Mouse (Mus musculus) lung, postnatal 4 days (tissue): ENCODE data around the gene Epb41l4b.
A peak's percentile ranks its signal among the peaks of the same experiment; 100 is the strongest.

ENCODE experiments used
- DNase-seq, 2 experiments: peaks; one replicate each; pipeline ENCODE4 v3.0.0; 2021

The Epb41l4b gene

GRCm38 (mm10) chr4:57153068-57153835 lies 10.0 kb upstream of the Epb41l4b start:
- DNase-seq = peak; percentile 18 to 57

DNA sequence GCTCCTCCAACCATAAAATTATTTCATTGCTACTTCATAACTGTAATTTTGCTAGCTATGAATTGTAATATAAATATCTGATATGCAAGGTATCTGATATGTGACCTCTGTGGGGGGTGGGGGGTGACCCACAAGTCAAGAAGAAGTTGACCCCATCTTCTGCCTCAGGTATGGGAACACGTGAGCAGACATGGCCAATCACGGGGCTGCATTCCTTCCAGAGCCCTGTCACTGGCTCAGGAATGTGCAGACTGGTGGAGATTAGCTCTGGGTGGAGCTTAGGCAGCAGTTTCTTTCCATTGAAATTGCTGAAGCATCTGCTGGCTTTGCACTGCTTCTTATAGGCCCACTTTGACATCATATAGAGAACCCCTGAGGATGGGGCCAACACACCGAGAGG lies 4.9 kb upstream of the Epb41l4b start:
- DNase-seq = no peak

GRCm38 (mm10) chr4:57142374-57143025 lies 737 bp downstream of the Epb41l4b start:
- DNase-seq = peak; percentile 23 to 39

DNA sequence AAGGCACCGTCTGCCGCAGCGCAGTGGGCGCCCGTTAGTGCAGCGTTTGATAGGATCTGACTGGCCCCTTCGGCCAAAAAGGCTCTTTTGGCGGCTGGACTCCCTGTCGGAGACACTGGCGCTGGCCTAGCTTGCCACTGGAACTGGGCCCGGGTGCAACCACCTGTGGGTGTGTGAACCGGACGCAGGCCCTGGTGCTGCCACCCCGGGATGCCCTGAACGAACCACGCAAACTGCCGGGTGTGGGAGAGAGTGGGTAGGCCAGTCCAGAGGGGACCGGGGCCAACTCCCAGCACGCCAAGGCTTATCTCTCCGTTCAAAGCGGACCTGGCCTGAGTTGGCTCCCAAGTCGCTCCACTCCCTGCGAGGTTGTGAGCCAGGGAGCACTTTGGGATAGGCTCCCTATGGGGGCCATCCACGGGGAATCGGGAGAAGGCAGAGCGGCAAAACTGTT lies 1.3 kb downstream of the Epb41l4b start:
- DNase-seq = peak; percentile 22 to 34

GRCm38 (mm10) chr4:57140992-57141717 lies 2.1 kb downstream of the Epb41l4b start:
- DNase-seq = no peak

DNA sequence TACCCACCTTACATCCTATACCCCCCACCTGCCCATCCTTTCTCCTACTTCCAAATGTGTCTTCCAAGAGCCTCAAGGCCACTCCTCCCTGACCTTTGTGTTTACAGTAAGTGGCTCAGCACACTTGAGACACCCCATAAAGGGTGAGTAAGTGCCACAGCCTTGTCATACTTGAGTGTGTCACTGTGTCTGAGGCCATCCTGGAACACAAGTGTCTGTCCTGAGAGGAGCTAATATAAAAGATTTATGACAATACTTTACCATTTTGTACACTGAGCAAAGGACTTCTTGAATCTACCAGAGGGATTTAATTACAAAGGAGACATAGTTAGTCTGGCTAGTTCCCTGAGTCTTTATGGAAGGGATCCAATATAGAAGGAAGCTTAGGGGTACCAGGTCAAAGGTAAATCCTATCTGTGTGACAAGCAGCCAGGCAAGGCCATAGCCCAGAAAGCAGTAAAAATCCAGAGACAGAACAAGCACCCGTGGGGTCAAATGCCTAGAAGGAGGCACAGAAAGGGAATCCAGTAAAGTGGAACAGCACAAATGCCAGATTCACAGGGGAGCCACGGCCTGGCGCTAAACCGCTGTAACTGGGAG lies 2.9 kb downstream of the Epb41l4b start:
- DNase-seq = no peak

- DNase-seq = peak; percentile 51 to 81
These were observed 3.8 kb downstream of the Epb41l4b start for GRCm38 (mm10) chr4:57139433-57139832.

- no peak for DNase-seq
These were observed 5.2 kb downstream of the Epb41l4b start for GRCm38 (mm10) chr4:57138093-57138440.

DNA sequence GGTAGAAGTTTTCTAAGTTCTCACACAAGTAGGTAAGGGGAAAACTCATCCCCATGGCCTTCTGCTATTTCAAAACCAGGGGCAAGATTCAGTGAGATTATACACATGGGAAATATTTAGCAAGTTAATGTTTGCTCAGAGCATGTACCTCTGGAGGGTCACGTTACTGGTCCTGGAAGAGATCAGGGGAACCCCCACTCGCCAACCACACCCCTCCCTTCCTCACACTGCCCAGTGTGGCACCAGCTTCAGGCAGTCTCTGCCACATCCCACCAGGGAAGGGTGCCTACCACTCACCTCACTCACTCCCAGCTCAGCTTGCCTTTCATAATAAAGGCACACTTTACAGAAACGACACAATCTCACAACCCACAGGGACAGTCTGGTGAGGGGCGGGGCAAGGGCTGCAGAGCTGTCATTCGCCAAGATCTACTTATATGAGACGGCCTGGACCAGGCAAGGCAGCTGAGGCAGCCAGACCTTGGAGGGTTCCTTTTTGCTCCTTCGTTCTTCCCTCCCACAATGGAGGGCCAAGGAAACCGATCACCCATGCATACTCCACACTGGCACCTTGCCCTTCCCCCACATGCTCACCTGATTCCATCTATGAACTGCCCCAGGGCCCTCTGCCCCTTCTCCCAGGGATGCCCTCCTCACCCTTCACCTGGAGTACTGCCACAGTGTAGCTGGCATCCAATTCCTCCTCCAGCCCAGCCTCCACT lies 5.7 kb downstream of the Epb41l4b start:
- no peak for DNase-seq

GRCm38 (mm10) chr4:57135431-57135830 lies 7.8 kb downstream of the Epb41l4b start:
- no peak for DNase-seq

DNA sequence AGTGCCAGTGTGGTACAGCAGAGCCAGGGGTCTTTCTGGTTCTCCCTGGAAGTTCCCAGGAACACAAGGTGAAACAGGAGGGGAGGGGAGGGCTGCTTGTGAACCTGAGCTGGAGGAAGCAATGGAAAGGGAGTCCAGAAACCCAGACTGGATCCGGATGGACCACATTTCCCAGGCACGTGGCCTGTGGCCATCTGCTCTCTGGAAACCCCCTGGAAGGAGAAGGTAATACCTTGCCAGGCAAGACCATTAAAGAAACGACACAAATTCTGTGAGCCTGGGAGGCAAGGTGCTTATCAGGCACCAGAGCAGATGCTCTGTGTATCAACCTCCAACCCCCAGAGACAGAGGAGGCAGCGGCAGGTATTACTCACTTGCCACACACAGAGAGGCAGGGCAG lies 8.7 kb downstream of the Epb41l4b start:
- no peak for DNase-seq

GRCm38 (mm10) chr4:57131839-57132238 lies 11.4 kb downstream of the Epb41l4b start:
- DNase-seq = no peak

DNA sequence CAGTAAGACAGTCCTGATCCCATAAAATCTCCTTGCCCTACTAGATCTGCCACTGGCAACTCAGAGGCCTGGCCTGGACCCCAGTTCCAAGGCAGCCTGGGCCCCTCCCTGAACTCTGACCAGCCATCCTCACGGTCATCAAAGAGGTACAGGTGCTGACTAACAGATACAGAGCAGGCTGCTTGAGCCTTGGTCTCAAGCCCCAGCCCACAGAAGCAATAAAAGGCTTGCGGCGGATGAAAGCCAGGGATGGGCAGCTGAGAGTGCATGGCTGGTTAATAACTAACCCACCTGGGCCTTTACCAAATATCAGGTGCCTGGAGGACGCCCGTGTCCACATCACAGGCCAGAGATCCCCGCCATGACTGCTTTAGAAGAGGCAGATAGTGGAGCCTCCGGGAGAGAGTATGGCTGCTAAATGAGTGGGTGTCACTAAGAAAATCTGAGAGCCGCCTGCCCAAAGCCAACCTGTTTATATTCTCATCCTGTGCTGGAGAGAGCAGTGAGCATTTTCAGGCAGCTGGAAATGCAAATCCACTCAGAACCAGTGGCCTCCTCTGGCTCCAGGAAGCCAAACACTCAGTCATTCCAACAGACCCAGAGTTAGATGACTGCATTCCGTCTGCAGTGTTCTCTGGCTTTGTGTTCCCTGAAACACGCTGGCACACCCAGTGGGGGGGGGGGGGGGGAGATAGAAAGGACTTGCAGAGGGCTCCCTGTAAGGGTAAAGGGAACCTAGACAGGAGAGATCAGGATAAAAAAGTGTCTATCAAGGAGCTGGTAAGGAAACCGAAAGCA lies 13.3 kb downstream of the Epb41l4b start:
- DNase-seq = peak; percentile 24 to 53

DNA sequence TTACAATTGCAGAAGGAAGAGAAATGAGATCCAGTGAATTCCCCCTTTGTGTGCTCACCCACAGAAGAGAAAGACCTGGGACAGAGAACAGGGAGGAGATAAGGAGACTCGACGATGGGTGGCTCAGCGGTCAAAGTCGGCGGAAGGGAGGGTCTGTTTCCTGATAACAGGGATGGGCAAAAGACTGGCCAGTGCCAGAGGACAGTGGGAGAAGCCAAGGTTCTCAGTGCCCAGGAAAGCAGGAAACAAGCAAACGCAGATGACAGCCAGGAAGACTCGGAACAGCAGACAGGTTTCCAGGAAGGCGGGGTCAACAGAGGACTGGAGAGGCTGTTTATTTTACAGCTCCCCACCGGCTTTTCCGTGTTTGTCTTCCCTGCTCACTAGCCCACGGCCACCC lies 20.2 kb downstream of the Epb41l4b start:
- peak; percentile 48 to 71 for DNase-seq

- DNase-seq = no peak
These were observed 21.1 kb downstream of the Epb41l4b start for GRCm38 (mm10) chr4:57122166-57122565.

DNA sequence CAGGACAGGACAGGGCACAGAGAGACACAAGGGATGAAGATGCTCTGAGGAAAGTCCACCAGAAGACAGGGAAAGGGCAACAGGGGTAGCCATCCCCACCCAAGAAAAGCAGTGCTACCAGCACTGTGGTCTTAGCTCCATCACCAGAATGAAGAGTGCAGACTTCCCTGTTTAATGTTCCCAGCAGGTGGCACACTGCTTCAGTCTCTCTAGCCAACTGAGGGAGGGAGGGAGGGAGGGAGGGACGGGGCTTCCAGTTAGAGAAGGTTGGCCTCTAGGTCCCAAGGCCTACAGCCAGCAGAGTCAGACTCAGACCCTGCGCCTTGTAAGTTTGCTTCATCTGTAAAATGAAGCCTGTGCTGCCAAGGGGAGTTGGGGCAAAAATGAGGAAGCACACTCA lies 22.7 kb downstream of the Epb41l4b start:
- peak in 1 of 2 experiments; percentile 24 for DNase-seq

GRCm38 (mm10) chr4:57119976-57120375 lies 23.3 kb downstream of the Epb41l4b start:
- no peak for DNase-seq

DNA sequence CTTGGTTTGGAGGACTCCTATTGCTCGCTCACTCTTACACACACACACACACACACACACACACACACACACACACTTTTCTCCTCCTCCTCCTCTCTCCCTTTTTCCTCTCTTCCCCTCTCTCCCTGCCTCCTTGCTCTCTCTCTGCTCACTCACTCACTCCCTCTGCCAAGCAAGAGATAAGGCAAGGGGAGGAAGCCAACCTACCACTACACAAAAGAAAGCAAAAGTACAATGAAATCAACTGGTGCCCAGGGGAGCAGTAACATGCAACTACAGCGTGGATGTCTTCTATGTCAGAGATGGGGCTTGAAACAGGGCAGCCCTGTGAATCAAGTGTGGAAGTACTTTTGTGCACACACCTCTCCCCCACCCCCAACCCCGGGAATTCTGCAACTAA lies 24.4 kb downstream of the Epb41l4b start:
- DNase-seq = no peak

DNA sequence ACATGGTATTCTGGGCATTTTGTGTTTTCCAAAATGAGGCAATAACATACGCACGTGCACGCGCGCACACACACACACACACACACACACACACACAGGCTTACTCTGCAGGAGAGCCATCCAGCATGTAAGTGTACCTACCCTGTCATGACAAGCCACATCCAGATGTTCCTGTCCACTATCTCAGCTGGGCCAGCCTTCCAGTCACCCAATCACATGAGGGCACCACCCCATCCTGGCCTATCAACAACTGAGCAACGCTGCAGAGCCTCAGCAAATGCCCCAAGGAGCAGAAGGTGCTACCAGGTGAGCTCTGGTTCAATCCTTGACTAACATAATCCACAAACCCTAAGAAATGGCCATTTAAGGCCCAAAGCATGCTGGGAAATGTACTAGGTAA lies 27.0 kb downstream of the Epb41l4b start:
- no peak for DNase-seq

DNA sequence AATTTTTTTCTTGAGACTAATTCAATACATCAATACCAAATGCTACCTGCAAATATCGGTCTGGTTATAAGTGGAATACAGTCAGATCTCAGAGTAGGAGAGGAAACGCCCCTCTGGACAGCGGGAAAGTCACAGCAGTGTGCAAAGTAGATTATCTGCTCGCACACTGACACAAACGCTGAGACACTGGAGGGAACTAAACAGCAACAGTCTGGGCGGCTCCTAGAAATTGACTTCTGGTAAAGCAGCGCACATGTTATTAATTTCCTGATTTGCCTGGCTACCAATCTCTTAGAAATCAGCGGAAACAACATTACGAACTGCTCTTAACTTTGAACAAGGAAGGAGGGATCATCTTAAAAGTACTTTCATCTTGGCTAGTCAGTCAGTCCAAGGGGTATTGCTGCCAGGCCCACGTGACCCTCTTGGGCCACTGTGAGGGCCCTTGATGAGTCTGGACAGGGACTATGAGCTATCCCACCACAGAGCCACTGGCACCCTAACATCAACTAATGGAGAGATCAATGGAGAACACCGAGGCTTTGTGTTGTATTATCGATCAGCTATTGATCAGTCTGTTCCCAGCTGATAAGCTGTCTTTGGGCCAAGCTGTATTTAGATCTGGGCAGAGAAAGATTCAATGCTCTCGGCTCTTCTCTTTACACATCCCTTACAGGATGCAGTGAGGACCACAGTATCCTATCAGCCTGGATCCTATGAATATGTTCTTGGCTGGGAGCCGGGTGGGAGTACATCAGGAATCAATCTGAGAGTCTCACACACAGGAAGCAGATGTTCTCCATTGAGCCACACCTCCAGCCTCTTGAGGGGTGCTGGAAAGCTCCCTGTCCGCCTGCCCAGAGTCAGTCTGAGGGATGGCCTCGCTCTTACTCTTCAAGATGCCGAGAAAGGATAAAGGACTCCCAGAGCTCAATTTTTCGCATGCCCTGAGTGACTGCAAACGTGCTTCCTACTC lies 28.3 kb downstream of the Epb41l4b start:
- DNase-seq = peak; percentile 61 to 75
